Mouse (Mus musculus) cortical plate, adult 2 months (tissue): ENCODE measurements at regions not wholly inside any gene's neighbourhood (a gene's known extent, or its start where the extent isn't known, plus 50 kb on each side); places are given as distances from the start of the nearest gene placed in this dataset.

Experiments
- H3K27ac ChIP-seq: fragments of 200-500 bp; 2 replicates; pipeline ENCODE4 v1.5.1; 2012; ENCODE audit warnings: low read length, control low read depth, inconsistent platforms; ENCODE audit not compliant: insufficient read depth
- H3K4me1 ChIP-seq: fragments of 200-500 bp; 2 replicates; pipeline ENCODE4 v1.6.1; 2011; ENCODE audit warnings: low read length; ENCODE audit not compliant: control insufficient read depth, insufficient read depth
- H3K4me3 ChIP-seq: fragments of 200-500 bp; 2 replicates; pipeline ENCODE4 v1.5.1; 2011; ENCODE audit warnings: mild to moderate bottlenecking, low read length, control low read depth; ENCODE audit not compliant: insufficient read depth
- CTCF ChIP-seq: fragments of 200-500 bp; IDR thresholded peaks from 2 replicates; pipeline ENCODE4 v1.5.1; 2011; ENCODE audit warnings: mild to moderate bottlenecking, control low read depth, low read length; ENCODE audit not compliant: insufficient read depth; ENCODE audit errors: extremely low read depth
- POLR2A ChIP-seq: fragments of 200-500 bp; IDR thresholded peaks from 2 replicates; pipeline ENCODE4 v1.6.1; 2011; ENCODE audit warnings: mild to moderate bottlenecking, low read length, control low read depth; ENCODE audit not compliant: insufficient read depth; ENCODE audit errors: extremely low read depth

GRCm38 (mm10) chr6:101046755-101047154 is 213.3 kb downstream of the Ppp4r2 start:
- H3K27ac ChIP-seq, result no peak overlapping the region
- TF ChIP-seq CTCF (no peak), POLR2A (no peak)
- H3K4me1 ChIP-seq, result no peaks in the 10 kb centered on the region
- no peak overlapping the region for H3K4me3 ChIP-seq

GRCm38 (mm10) chr6:101047195-101047594 is 213.8 kb downstream of the Ppp4r2 start:
- no peak overlapping the region for H3K4me3 ChIP-seq
- TF ChIP-seq POLR2A, result no peak
- no peak for TF ChIP-seq CTCF
- no peaks in the 10 kb centered on the region for H3K4me1 ChIP-seq
- no peak overlapping the region for H3K27ac ChIP-seq

- H3K4me3 ChIP-seq, result no peak overlapping the region
- TF ChIP-seq CTCF, result no peak
- no peak for TF ChIP-seq POLR2A
- no peaks in the 10 kb centered on the region for H3K4me1 ChIP-seq
- H3K27ac ChIP-seq, result no peak overlapping the region
Measured at GRCm38 (mm10) chr6:101048431-101048830, 215.0 kb downstream of the Ppp4r2 start.

GRCm38 (mm10) chr6:101048836-101049361 is 215.5 kb downstream of the Ppp4r2 start:
- Histone ChIP-seq H3K27ac (no peak overlapping the region), H3K4me3 (no peak overlapping the region), H3K4me1 (no peaks in the 10 kb centered on the region)
- TF ChIP-seq POLR2A (no peak), CTCF (no peak)

- no peak overlapping the region for H3K4me3 ChIP-seq
- H3K4me1 ChIP-seq, result no peaks in the 10 kb centered on the region
- TF ChIP-seq POLR2A, result no peak
- no peak for TF ChIP-seq CTCF
- no peak overlapping the region for H3K27ac ChIP-seq
Measured at GRCm38 (mm10) chr6:101054880-101055279, 221.5 kb downstream of the Ppp4r2 start.

- Histone ChIP-seq H3K4me1 (no peaks in the 10 kb centered on the region), H3K4me3 (peak overlapping the region; percentile 17; the same call in 1 of the 2 replicates), H3K27ac (no peak overlapping the region)
- no peak for TF ChIP-seq CTCF
- no peak for TF ChIP-seq POLR2A
Measured at GRCm38 (mm10) chr6:101056318-101056717, 222.9 kb downstream of the Ppp4r2 start.

- no peak overlapping the region for H3K27ac ChIP-seq
- TF ChIP-seq CTCF, result no peak
- TF ChIP-seq POLR2A, result no peak
- H3K4me3 ChIP-seq, result no peak overlapping the region
Measured at GRCm38 (mm10) chr6:101059058-101059457, 225.6 kb downstream of the Ppp4r2 start.

GRCm38 (mm10) chr6:101062186-101062585 is 228.8 kb downstream of the Ppp4r2 start:
- no peak overlapping the region for H3K27ac ChIP-seq
- TF ChIP-seq CTCF, result no peak
- TF ChIP-seq POLR2A, result no peak
- H3K4me1 ChIP-seq, result no peaks in the 10 kb centered on the region
- H3K4me3 ChIP-seq, result no peak overlapping the region

More at GRCm38 (mm10) chr6:101059058-101059457, 225.6 kb downstream of the Ppp4r2 start:
- H3K4me1 ChIP-seq, result no peaks in the 10 kb centered on the region

- no peak for TF ChIP-seq POLR2A
- H3K4me1 ChIP-seq, result no peaks in the 10 kb centered on the region
- no peak overlapping the region for H3K27ac ChIP-seq
- H3K4me3 ChIP-seq, result no peak overlapping the region
Measured at GRCm38 (mm10) chr6:101075753-101076516, 242.5 kb downstream of the Ppp4r2 start.

- Histone ChIP-seq H3K27ac (no peak overlapping the region), H3K4me1 (no peaks in the 10 kb centered on the region), H3K4me3 (no peak overlapping the region)
- TF ChIP-seq POLR2A (no peak), CTCF (no peak)
Measured at GRCm38 (mm10) chr6:101078294-101078693, 244.9 kb downstream of the Ppp4r2 start.
